Mouse (Mus musculus): ENCODE measurements around the gene Cwc25. TPM values are rescaled to one million over a fixed set of nuclear protein-coding genes. Genes with fewer than 3 reads are reported as not detected.
"Not testable (repeated sequence)": the region's sequence is repeated elsewhere in the genome, so short reads cannot be mapped to it uniquely, and the experiment has no call there.

Cwc25 gene
- polyA plus RNA-seq, 1 experiment: 19.8 TPM

GRCm38 (mm10) chr11:97717369-97718280 lies 48.7 kb downstream of the Cwc25 start:
- H3K4me3 ChIP-seq (ENCODE audit: insufficient read depth, low read length): no peak overlapping the region
- peak overlapping the region; percentile 26 for H3K27ac ChIP-seq (ENCODE audit: insufficient read depth, low read depth, low read length)
- peaks cover 41% of the 10 kb centered on the region for H3K4me1 ChIP-seq (ENCODE audit: control insufficient read depth, insufficient read depth, low read length)
- TF ChIP-seq POLR2A (IDR thresholded peaks at IDR 0.05; ENCODE audit: borderline replicate concordance, low read depth, low read length): no peak
- TF ChIP-seq CTCF (IDR thresholded peaks at IDR 0.05; ENCODE audit: low read depth, low read length): no peak

- Histone ChIP-seq H3K27ac (ENCODE audit: insufficient read depth, low read depth, low read length) (no peak overlapping the region), H3K4me3 (ENCODE audit: insufficient read depth, low read length) (no peak overlapping the region), H3K4me1 (ENCODE audit: control insufficient read depth, insufficient read depth, low read length) (peaks cover 41% of the 10 kb centered on the region)
- no peak for TF ChIP-seq POLR2A (IDR thresholded peaks at IDR 0.05; ENCODE audit: borderline replicate concordance, low read depth, low read length)
- TF ChIP-seq CTCF (IDR thresholded peaks at IDR 0.05; ENCODE audit: low read depth, low read length): no peak
These were observed 50.3 kb downstream of the Cwc25 start for GRCm38 (mm10) chr11:97716021-97716420.

GRCm38 (mm10) chr11:97714784-97715760 lies 51.3 kb downstream of the Cwc25 start:
- Histone ChIP-seq H3K27ac (ENCODE audit: insufficient read depth, low read depth, low read length) (0 out of 2 replicates have a peak overlapping the region, but pooled peaks have one; percentile 3), H3K4me3 (ENCODE audit: insufficient read depth, low read length) (no peak overlapping the region), H3K4me1 (ENCODE audit: control insufficient read depth, insufficient read depth, low read length) (peaks cover 41% of the 10 kb centered on the region)
- TF ChIP-seq POLR2A (IDR thresholded peaks at IDR 0.05; ENCODE audit: borderline replicate concordance, low read depth, low read length) (no peak), CTCF (IDR thresholded peaks at IDR 0.05; ENCODE audit: low read depth, low read length) (no peak)

GRCm38 (mm10) chr11:97714356-97714755 lies 52.0 kb downstream of the Cwc25 start:
- Histone ChIP-seq H3K4me1 (ENCODE audit: control insufficient read depth, insufficient read depth, low read length) (peaks cover 37% of the 10 kb centered on the region), H3K27ac (ENCODE audit: insufficient read depth, low read depth, low read length) (no peak overlapping the region), H3K4me3 (ENCODE audit: insufficient read depth, low read length) (no peak overlapping the region)
- TF ChIP-seq POLR2A (IDR thresholded peaks at IDR 0.05; ENCODE audit: borderline replicate concordance, low read depth, low read length): no peak
- TF ChIP-seq CTCF (IDR thresholded peaks at IDR 0.05; ENCODE audit: low read depth, low read length): no peak

GRCm38 (mm10) chr11:97713896-97714295 lies 52.5 kb downstream of the Cwc25 start:
- no peak overlapping the region for H3K4me3 ChIP-seq (ENCODE audit: insufficient read depth, low read length)
- H3K27ac ChIP-seq (ENCODE audit: insufficient read depth, low read depth, low read length): no peak overlapping the region
- TF ChIP-seq CTCF (IDR thresholded peaks at IDR 0.05; ENCODE audit: low read depth, low read length): no peak
- TF ChIP-seq POLR2A (IDR thresholded peaks at IDR 0.05; ENCODE audit: borderline replicate concordance, low read depth, low read length): no peak
- peaks cover 32% of the 10 kb centered on the region for H3K4me1 ChIP-seq (ENCODE audit: control insufficient read depth, insufficient read depth, low read length)

GRCm38 (mm10) chr11:97712286-97712685 lies 54.1 kb downstream of the Cwc25 start:
- Histone ChIP-seq H3K4me1 (ENCODE audit: control insufficient read depth, insufficient read depth, low read length) (peaks cover 18% of the 10 kb centered on the region), H3K27ac (ENCODE audit: insufficient read depth, low read depth, low read length) (no peak overlapping the region), H3K4me3 (ENCODE audit: insufficient read depth, low read length) (no peak overlapping the region)
- no peak for TF ChIP-seq POLR2A (IDR thresholded peaks at IDR 0.05; ENCODE audit: borderline replicate concordance, low read depth, low read length)
- no peak for TF ChIP-seq CTCF (IDR thresholded peaks at IDR 0.05; ENCODE audit: low read depth, low read length)

GRCm38 (mm10) chr11:97711200-97711900 lies 55.0 kb downstream of the Cwc25 start:
- Histone ChIP-seq H3K4me1 (ENCODE audit: control insufficient read depth, insufficient read depth, low read length) (peaks cover 15% of the 10 kb centered on the region), H3K27ac (ENCODE audit: insufficient read depth, low read depth, low read length) (no peak overlapping the region), H3K4me3 (ENCODE audit: insufficient read depth, low read length) (no peak overlapping the region)
- no peak for TF ChIP-seq POLR2A (IDR thresholded peaks at IDR 0.05; ENCODE audit: borderline replicate concordance, low read depth, low read length)
- no peak for TF ChIP-seq CTCF (IDR thresholded peaks at IDR 0.05; ENCODE audit: low read depth, low read length)

- not testable (repeated sequence) for H3K4me1 ChIP-seq (ENCODE audit: control insufficient read depth, insufficient read depth, low read length); H3K27ac ChIP-seq (ENCODE audit: insufficient read depth, low read depth, low read length); H3K4me3 ChIP-seq (ENCODE audit: insufficient read depth, low read length)
These were observed 56.3 kb downstream of the Cwc25 start for GRCm38 (mm10) chr11:97710067-97710466.
